Mouse (Mus musculus): ENCODE results near the gene Cyfip2. TPM values are rescaled to one million over a fixed set of nuclear protein-coding genes. Genes with fewer than 3 reads are reported as not detected.

The Cyfip2 gene
- polyA plus RNA-seq, 1 experiment from 2014 or later: 65.1 TPM

- H3K4me3 ChIP-seq: no peak overlapping the region
- peak overlapping the region; percentile 32; the same call in 1 of the 2 replicates for H3K27ac ChIP-seq
- H3K4me1 ChIP-seq: peaks cover 28% of the 10 kb centered on the region
- no peak overlapping the region for H3K9ac ChIP-seq
- no peak for ATAC-seq (ENCODE audit: low FRiP score)
- no peak overlapping the region for H3K4me2 ChIP-seq (replicated peaks)
- 82% methylated on average over 9 of the region's 9 CpGs for WGBS
- H3K9me3 ChIP-seq (replicated peaks): no peaks in the 10 kb centered on the region
- no peaks in the 10 kb centered on the region for H3K27me3 ChIP-seq
- 0 out of 2 replicates have a peak, but pooled peaks cover 3% of the 10 kb centered on the region for H3K36me3 ChIP-seq
These were observed 7.6 kb downstream of the Cyfip2 start for GRCm38 (mm10) chr11:46304864-46305710.

DNA sequence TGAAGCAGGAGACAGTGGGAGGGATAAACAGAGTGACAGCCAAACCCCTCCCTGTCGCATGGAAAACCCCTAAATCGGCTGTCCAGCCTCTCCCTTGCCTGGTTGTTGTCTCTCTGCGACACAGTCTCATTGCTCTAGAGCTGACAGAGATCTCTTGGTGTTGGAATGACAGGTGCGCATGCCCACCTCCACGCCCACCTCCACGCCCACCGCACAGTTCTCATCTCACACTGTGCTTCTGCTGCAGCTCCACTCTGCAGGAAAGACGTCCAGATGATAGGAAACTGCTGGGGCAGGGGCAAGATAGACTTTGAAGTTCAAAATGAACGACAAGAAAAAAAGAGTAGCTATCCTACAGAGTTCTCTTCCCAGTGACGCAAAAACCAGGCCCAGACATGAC is 8.6 kb downstream of the Cyfip2 start:
- Histone ChIP-seq H3K9ac (no peak overlapping the region), H3K4me2 (replicated peaks) (no peak overlapping the region), H3K4me1 (peaks cover 21% of the 10 kb centered on the region), H3K4me3 (no peak overlapping the region), H3K27me3 (no peaks in the 10 kb centered on the region), H3K9me3 (replicated peaks) (no peaks in the 10 kb centered on the region), H3K27ac (no peak overlapping the region), H3K36me3 (0 out of 2 replicates have a peak, but pooled peaks cover 3% of the 10 kb centered on the region)
- 81% methylated on average over 10 of the region's 10 CpGs for WGBS
- ATAC-seq (ENCODE audit: low FRiP score): no peak

GRCm38 (mm10) chr11:46302471-46302870 is 10.2 kb downstream of the Cyfip2 start:
- 88% methylated on average over 9 of the region's 9 CpGs for WGBS
- Histone ChIP-seq H3K27ac (no peak overlapping the region), H3K27me3 (no peaks in the 10 kb centered on the region), H3K9ac (no peak overlapping the region), H3K4me2 (replicated peaks) (no peak overlapping the region), H3K4me1 (peaks cover 15% of the 10 kb centered on the region), H3K9me3 (replicated peaks) (no peaks in the 10 kb centered on the region), H3K4me3 (no peak overlapping the region), H3K36me3 (no peaks in the 10 kb centered on the region)
- no peak for ATAC-seq (ENCODE audit: low FRiP score)

DNA sequence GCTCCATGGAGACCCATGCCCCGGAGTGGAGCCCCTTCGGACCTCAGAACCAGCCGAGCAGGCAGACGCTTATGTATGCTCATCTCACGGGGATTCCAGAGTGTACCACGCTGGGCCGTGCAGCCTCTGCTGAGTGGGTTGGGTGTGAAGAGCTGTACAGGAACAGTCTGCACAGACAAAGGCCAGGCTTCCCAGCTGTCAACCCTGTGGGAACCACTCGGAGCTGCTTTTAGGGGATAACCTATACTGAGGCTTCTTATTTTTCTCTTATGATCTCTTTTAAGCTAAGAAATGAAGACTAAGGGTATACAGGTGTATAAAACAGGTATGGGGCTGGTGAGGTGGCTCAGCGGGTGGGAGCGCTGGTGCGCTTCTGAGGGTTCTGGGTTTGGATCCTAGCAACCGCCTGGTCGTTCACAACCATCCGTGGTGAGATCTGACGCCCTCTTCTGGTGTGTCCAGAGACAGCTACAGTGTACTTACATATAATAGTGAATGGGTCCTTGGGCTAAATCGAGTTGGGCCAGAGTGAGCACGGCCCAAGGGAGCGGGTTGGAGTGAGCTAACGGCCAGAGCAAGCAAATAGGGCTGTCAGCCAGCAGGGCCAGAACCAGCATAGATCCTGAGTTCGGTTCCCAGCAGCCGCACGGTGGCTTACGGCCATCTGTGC is 10.9 kb downstream of the Cyfip2 start:
- Histone ChIP-seq H3K4me1 (peaks cover 15% of the 10 kb centered on the region), H3K27ac (no peak overlapping the region), H3K27me3 (no peaks in the 10 kb centered on the region), H3K9me3 (replicated peaks) (no peaks in the 10 kb centered on the region), H3K9ac (no peak overlapping the region), H3K4me2 (replicated peaks) (no peak overlapping the region), H3K36me3 (no peaks in the 10 kb centered on the region), H3K4me3 (no peak overlapping the region)
- peak; percentile 43; the same call in 1 of the 2 replicates for ATAC-seq (ENCODE audit: low FRiP score)
- WGBS: 87% methylated on average over 23 of the region's 23 CpGs

- Histone ChIP-seq H3K27me3 (no peaks in the 10 kb centered on the region), H3K4me1 (peaks cover 8% of the 10 kb centered on the region), H3K9ac (no peak overlapping the region), H3K4me3 (no peak overlapping the region), H3K9me3 (replicated peaks) (no peaks in the 10 kb centered on the region), H3K27ac (no peak overlapping the region), H3K36me3 (no peaks in the 10 kb centered on the region), H3K4me2 (replicated peaks) (no peak overlapping the region)
- WGBS: 89% methylated on average over 6 of the region's 6 CpGs
- no peak for ATAC-seq (ENCODE audit: low FRiP score)
These were observed 12.8 kb downstream of the Cyfip2 start for GRCm38 (mm10) chr11:46299901-46300300.

DNA sequence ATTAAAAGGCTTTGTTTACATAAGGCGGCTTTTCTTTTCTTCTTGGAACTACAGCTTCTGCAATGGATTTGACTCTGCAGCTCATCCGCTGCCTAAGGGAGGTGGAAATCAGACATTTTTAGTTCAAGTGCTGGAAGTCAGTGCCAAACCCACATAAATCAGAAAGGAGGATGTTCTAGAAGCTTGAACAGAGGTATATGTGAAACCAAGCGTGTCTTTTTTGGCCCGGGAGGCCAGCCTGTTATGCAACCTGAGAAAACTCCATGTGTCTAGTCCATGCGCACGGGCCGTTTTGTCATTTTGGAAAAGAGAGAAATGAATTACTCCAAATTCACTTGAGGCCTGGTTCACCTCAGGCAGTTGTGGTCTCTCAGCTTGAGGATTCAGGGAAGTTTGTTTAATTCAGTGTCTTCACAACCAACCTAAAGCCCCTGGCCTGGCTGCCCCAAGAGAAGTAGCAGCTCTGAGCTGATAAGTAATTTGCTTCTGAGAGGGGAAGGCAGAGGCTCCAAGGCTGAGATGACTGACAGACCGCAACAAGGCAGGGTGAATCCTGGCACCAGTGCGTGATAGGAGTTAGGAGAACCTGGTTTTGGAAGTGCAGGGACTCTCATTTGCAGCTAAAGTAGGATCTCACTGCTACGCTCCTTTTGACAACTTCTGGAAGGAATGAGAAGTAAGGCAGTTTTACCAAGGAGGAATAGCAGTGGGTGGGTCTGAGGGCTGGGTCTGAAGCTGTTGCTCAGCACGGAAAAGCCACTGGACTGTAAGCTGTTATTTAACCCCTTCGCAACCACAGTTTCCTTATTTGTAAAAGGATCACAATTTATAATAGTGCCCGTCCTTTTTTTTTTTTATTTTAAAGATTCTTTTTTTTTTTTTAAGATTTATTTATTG is 13.5 kb downstream of the Cyfip2 start:
- Histone ChIP-seq H3K4me2 (replicated peaks) (no peak overlapping the region), H3K27ac (no peak overlapping the region), H3K36me3 (no peaks in the 10 kb centered on the region), H3K4me1 (peaks cover 11% of the 10 kb centered on the region), H3K9ac (no peak overlapping the region), H3K4me3 (no peak overlapping the region), H3K9me3 (replicated peaks) (no peaks in the 10 kb centered on the region), H3K27me3 (no peaks in the 10 kb centered on the region)
- no peak for ATAC-seq (ENCODE audit: low FRiP score)
- 73% methylated on average over 13 of the region's 13 CpGs for WGBS

GRCm38 (mm10) chr11:46294390-46294789 is 18.3 kb downstream of the Cyfip2 start:
- peak; percentile 47; the same call in 1 of the 2 replicates for ATAC-seq (ENCODE audit: low FRiP score)
- Histone ChIP-seq H3K4me1 (peaks cover 19% of the 10 kb centered on the region), H3K27ac (no peak overlapping the region), H3K9me3 (replicated peaks) (no peaks in the 10 kb centered on the region), H3K4me3 (no peak overlapping the region), H3K27me3 (no peaks in the 10 kb centered on the region; the same call in 1 of the 2 replicates), H3K36me3 (peaks cover 6% of the 10 kb centered on the region), H3K4me2 (replicated peaks) (no peak overlapping the region), H3K9ac (no peak overlapping the region)
- 75% methylated on average over 11 of the region's 11 CpGs for WGBS

- H3K4me3 ChIP-seq: no peak overlapping the region
- H3K9ac ChIP-seq: no peak overlapping the region
- 94% methylated on average over 5 of the region's 5 CpGs for WGBS
- ATAC-seq (ENCODE audit: low FRiP score): no peak
- H3K9me3 ChIP-seq (replicated peaks): no peaks in the 10 kb centered on the region
- peaks cover 14% of the 10 kb centered on the region for H3K36me3 ChIP-seq
- no peaks in the 10 kb centered on the region; the same call in 1 of the 2 replicates for H3K27me3 ChIP-seq
- no peak overlapping the region for H3K27ac ChIP-seq
- H3K4me1 ChIP-seq: peaks cover 14% of the 10 kb centered on the region
- H3K4me2 ChIP-seq (replicated peaks): no peak overlapping the region
These were observed 19.2 kb downstream of the Cyfip2 start for GRCm38 (mm10) chr11:46293491-46293890.

- Histone ChIP-seq H3K36me3 (peaks cover 19% of the 10 kb centered on the region), H3K9ac (no peak overlapping the region), H3K4me2 (replicated peaks) (no peak overlapping the region), H3K27me3 (no peaks in the 10 kb centered on the region; the same call in 1 of the 2 replicates), H3K4me3 (no peak overlapping the region), H3K27ac (peak overlapping the region; percentile 35; the same call in 1 of the 2 replicates), H3K9me3 (replicated peaks) (no peaks in the 10 kb centered on the region), H3K4me1 (peaks cover 14% of the 10 kb centered on the region)
- peak; percentile 74 for ATAC-seq (ENCODE audit: low FRiP score)
- 19% methylated on average over 10 of the region's 10 CpGs for WGBS
These were observed 21.7 kb downstream of the Cyfip2 start for GRCm38 (mm10) chr11:46290988-46291405.

- H3K27ac ChIP-seq: no peak overlapping the region
- no peaks in the 10 kb centered on the region for H3K9me3 ChIP-seq (replicated peaks)
- H3K27me3 ChIP-seq: no peaks in the 10 kb centered on the region; the same call in 1 of the 2 replicates
- 83% methylated on average over 9 of the region's 9 CpGs for WGBS
- H3K36me3 ChIP-seq: peaks cover 25% of the 10 kb centered on the region
- no peak overlapping the region for H3K9ac ChIP-seq
- no peak overlapping the region for H3K4me2 ChIP-seq (replicated peaks)
- no peak for ATAC-seq (ENCODE audit: low FRiP score)
- no peak overlapping the region for H3K4me3 ChIP-seq
- H3K4me1 ChIP-seq: peaks cover 12% of the 10 kb centered on the region
These were observed 23.1 kb downstream of the Cyfip2 start for GRCm38 (mm10) chr11:46289561-46289960.

DNA sequence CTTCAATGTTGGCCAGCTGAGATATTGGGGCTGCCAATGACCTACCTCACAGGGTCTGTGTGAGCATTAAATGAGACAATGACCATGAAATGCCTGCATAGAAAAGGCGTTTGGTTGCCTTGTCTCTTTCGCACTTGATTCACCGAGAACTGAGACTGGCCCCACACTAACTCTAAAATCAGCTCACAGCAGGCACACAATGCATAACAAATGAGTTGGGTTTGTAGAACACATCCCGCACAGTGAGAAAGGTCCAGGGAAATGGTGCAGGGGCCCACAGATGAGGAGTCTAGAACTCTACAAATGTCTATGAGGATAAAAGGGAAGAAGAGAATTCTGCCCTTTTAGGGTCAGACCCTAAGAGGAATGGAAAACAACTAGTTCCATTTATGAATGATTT is 23.6 kb downstream of the Cyfip2 start:
- no peak for ATAC-seq (ENCODE audit: low FRiP score)
- H3K27me3 ChIP-seq: no peaks in the 10 kb centered on the region; the same call in 1 of the 2 replicates

GRCm38 (mm10) chr11:46288091-46288490 is 24.6 kb downstream of the Cyfip2 start:
- 74% methylated on average over 5 of the region's 5 CpGs for WGBS
- Histone ChIP-seq H3K4me3 (no peak overlapping the region), H3K4me1 (peaks cover 8% of the 10 kb centered on the region), H3K4me2 (replicated peaks) (no peak overlapping the region), H3K36me3 (peaks cover 40% of the 10 kb centered on the region), H3K27ac (no peak overlapping the region), H3K9ac (no peak overlapping the region), H3K9me3 (replicated peaks) (no peaks in the 10 kb centered on the region), H3K27me3 (no peaks in the 10 kb centered on the region)
- no peak for ATAC-seq (ENCODE audit: low FRiP score)

More for the DNA sequence above, 23.6 kb downstream of the Cyfip2 start:
- H3K36me3 ChIP-seq: peaks cover 30% of the 10 kb centered on the region
- no peaks in the 10 kb centered on the region for H3K9me3 ChIP-seq (replicated peaks)
- no peak overlapping the region for H3K27ac ChIP-seq
- H3K9ac ChIP-seq: no peak overlapping the region
- 42% methylated on average over 4 of the region's 4 CpGs for WGBS
- no peak overlapping the region for H3K4me2 ChIP-seq (replicated peaks)
- H3K4me3 ChIP-seq: no peak overlapping the region
- H3K4me1 ChIP-seq: peaks cover 8% of the 10 kb centered on the region
